Mouse (Mus musculus) lung, postnatal 0 days (tissue): ENCODE data around the gene Stx12. TPM values are rescaled to one million over a fixed set of nuclear protein-coding genes. Genes with fewer than 3 reads are reported as not detected.
A peak's percentile ranks its signal among the peaks of the same experiment; 100 is the strongest.

Experiments
- ATAC-seq: fragments of 200-750 bp; cut with Nextera tagmentation; 2 replicates; pipeline ENCODE4 v1.8.0; 2017; ENCODE audit warnings: moderate library complexity
- DNase-seq: peaks from one replicate; pipeline ENCODE4 v3.0.0-alpha.2; 2016; ENCODE audit warnings: low spot score
- H3K27ac ChIP-seq: fragments of 300-500 bp; sonication (generic); 2 replicates; pipeline ENCODE4 v1.5.1; 2014; ENCODE audit warnings: antibody characterized with exemption, mild to moderate bottlenecking, low read length, mixed read lengths
- H3K27me3 ChIP-seq: fragments of 300-500 bp; sonication (generic); replicated peaks from 2 replicates; pipeline ENCODE4 v1.6.1; 2014; ENCODE audit warnings: low read length, mixed read lengths; ENCODE audit not compliant: insufficient read depth
- H3K36me3 ChIP-seq: fragments of 300-500 bp; sonication (generic); 2 replicates; pipeline ENCODE4 v1.6.1; 2014; ENCODE audit warnings: low read length, mixed read lengths; ENCODE audit not compliant: insufficient read depth
- H3K4me1 ChIP-seq: fragments of 300-500 bp; sonication (generic); 2 replicates; pipeline ENCODE4 v1.6.1; 2014; ENCODE audit warnings: antibody characterized with exemption, low read depth, low read length, mixed read lengths; ENCODE audit not compliant: insufficient read depth
- H3K4me2 ChIP-seq: fragments of 300-500 bp; sonication (generic); replicated peaks from 2 replicates; pipeline ENCODE4 v1.6.1; 2014; ENCODE audit warnings: low read depth, mild to moderate bottlenecking, low read length, moderate library complexity, mixed read lengths
- H3K4me3 ChIP-seq: fragments of 300-500 bp; sonication (generic); 2 replicates; pipeline ENCODE4 v1.5.1; 2014; ENCODE audit warnings: low read depth, low read length
- H3K9ac ChIP-seq: fragments of 300-500 bp; sonication (generic); replicated peaks from 2 replicates; pipeline ENCODE4 v1.6.1; 2014; ENCODE audit warnings: low read depth, mild to moderate bottlenecking
- H3K9me3 ChIP-seq: fragments of 300-500 bp; sonication (generic); 2 replicates; pipeline ENCODE4 v1.6.1; 2016; ENCODE audit warnings: low read length, mixed read lengths
- CTCF ChIP-seq: IDR thresholded peaks from 2 replicates; pipeline ENCODE4 v1.5.1; 2016; ENCODE audit warnings: antibody characterized with exemption, mild to moderate bottlenecking
- EP300 ChIP-seq: IDR thresholded peaks from 2 replicates; pipeline ENCODE4 v1.6.1; 2016; ENCODE audit warnings: antibody characterized with exemption, mild to moderate bottlenecking, control low read depth
- WGBS: fragments of 180-500 bp; shearing (Covaris S2); extraction: QIAGEN DNeasy Blood & Tissue Kit; methylation state at CpG from one replicate; pipeline ENCODE4 v1.1.7; 2014; 5-methylcytosine and 5-hydroxymethylcytosine counted together
- polyA plus RNA-seq: library from polyadenylated mRNA; unstranded; fragments of >200 nt; fragmentation: Nextera tagmentation; extraction: Ambion mirVana; gene quantifications from 2 replicates; pipeline ENCODE4 v1.2.1, GENCODE M21; 2015

Gene Stx12
- polyA plus RNA-seq, 1 experiment from 2014 or later = 85.9 TPM

GRCm38 (mm10) chr4:132842970-132843704, 41.2 kb downstream of the Stx12 start, which contains the start of gene Ppp1r8:
Ppp1r8 (minus strand) TSS chr4:132843169.
- peak; percentile 100 for ATAC-seq

DNA sequence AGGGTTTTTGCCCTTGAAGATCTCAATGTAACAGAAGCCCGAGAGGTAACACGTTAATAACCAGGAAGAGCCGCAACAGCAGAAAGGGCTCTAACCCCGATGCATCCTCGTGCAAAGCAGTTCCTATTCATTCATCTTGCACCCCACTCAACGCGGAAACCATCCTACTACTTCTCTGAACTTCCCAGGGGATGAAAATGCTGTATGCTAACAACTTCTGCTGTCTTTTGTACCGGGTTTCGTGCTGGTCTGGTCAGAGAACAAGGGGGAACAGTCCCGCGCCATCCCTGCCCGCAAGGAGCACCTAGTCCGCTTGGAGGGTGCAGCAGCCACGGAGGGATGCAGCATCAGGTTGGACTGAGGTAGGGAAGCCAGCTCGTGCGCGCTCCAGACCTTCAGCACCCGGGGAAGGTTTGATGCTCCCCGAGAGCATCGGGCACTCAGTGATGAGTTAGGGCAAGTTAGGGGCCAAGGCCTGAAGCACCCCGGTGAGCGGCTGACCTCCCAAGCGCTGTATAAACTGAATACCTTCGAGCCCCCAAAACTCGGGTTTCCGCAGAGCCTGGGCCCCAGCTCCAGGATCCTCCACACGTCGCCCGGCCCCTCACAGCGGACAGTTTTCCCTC, 41.9 kb downstream of the Stx12 start:
- H3K4me1 ChIP-seq = peaks cover 7% of the 10 kb centered on the region; the same call in 1 of the 2 replicates
- no peak for TF ChIP-seq CTCF
- TF ChIP-seq EP300 = no peak
- H3K9ac ChIP-seq = peak overlapping the region; percentile 78
- H3K36me3 ChIP-seq = no peaks in the 10 kb centered on the region; the same call in 1 of the 2 replicates
- peak overlapping the region; percentile 54 for H3K27ac ChIP-seq
- ATAC-seq = peak; percentile 8; the same call in 1 of the 2 replicates
- no peaks in the 10 kb centered on the region for H3K27me3 ChIP-seq
- no peaks in the 10 kb centered on the region for H3K9me3 ChIP-seq
- peak; percentile 16 for DNase-seq
- peak overlapping the region; percentile 65 for H3K4me3 ChIP-seq
- H3K4me2 ChIP-seq = peak overlapping the region; percentile 91
- WGBS = 2% methylated on average over 30 of the region's 30 CpGs

More at GRCm38 (mm10) chr4:132842970-132843704, 41.2 kb downstream of the Stx12 start, which contains the start of gene Ppp1r8:
- WGBS = 2% methylated on average over 40 of the region's 40 CpGs
- H3K9ac ChIP-seq = peak within 1 kb of the TSS; percentile 78
- H3K36me3 ChIP-seq = no peaks in the 10 kb centered on the region; the same call in 1 of the 2 replicates
- TF ChIP-seq EP300 (no peak), CTCF (peak; percentile 68)
- DNase-seq = peak; percentile 97
- H3K9me3 ChIP-seq = no peaks in the 10 kb centered on the region
- no peaks in the 10 kb centered on the region for H3K27me3 ChIP-seq
- peak within 1 kb of the TSS; percentile 54 for H3K27ac ChIP-seq
- peaks cover 7% of the 10 kb centered on the region; the same call in 1 of the 2 replicates for H3K4me1 ChIP-seq
- H3K4me2 ChIP-seq = peak within 1 kb of the TSS; percentile 91
- peak within 1 kb of the TSS; percentile 65 for H3K4me3 ChIP-seq

DNA sequence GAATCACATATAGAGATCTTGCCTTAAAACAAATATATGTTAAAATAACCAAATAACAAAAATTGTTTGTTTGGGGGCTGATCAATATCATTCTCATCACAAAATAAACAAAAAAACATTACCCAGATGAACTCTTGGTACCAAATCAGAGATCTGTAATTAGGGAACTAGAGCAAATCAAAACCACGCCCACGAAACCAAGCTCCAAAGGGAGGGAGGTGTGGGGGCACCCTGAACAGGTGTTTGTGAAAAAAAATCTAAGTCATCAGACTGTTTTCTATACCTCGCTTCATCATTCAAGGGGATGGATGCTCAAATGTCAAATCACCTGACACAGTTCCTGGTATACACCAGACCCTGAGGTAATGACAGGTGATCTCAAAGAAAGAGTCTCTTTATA, 42.8 kb downstream of the Stx12 start:
- peaks cover 7% of the 10 kb centered on the region; the same call in 1 of the 2 replicates for H3K4me1 ChIP-seq
- WGBS = 70% methylated on average over 3 of the region's 3 CpGs
- ATAC-seq = no peak
- H3K27me3 ChIP-seq = no peaks in the 10 kb centered on the region
- no peak overlapping the region for H3K27ac ChIP-seq
- H3K9ac ChIP-seq = no peak overlapping the region
- H3K4me2 ChIP-seq = no peak overlapping the region
- no peaks in the 10 kb centered on the region for H3K9me3 ChIP-seq
- no peak for TF ChIP-seq CTCF
- TF ChIP-seq EP300 = no peak
- H3K36me3 ChIP-seq = no peaks in the 10 kb centered on the region; the same call in 1 of the 2 replicates
- no peak for DNase-seq
- no peak overlapping the region for H3K4me3 ChIP-seq

GRCm38 (mm10) chr4:132823614-132824366, 60.5 kb downstream of the Stx12 start:
- TF ChIP-seq CTCF (peak; percentile 92), EP300 (no peak)
- Histone ChIP-seq H3K27ac (no peak overlapping the region), H3K4me1 (no peaks in the 10 kb centered on the region), H3K9ac (no peak overlapping the region), H3K4me2 (no peak overlapping the region), H3K36me3 (peaks cover 15% of the 10 kb centered on the region; the same call in 1 of the 2 replicates), H3K27me3 (no peaks in the 10 kb centered on the region), H3K4me3 (no peak overlapping the region), H3K9me3 (no peaks in the 10 kb centered on the region)
- 53% methylated on average over 8 of the region's 8 CpGs for WGBS
- ATAC-seq (peak; percentile 70), DNase-seq (peak; percentile 70)

- ATAC-seq = no peak
- TF ChIP-seq EP300 = no peak
- TF ChIP-seq CTCF = no peak
- Histone ChIP-seq H3K4me1 (no peaks in the 10 kb centered on the region), H3K4me2 (no peak overlapping the region), H3K4me3 (no peak overlapping the region), H3K27ac (no peak overlapping the region), H3K9ac (no peak overlapping the region), H3K9me3 (no peaks in the 10 kb centered on the region), H3K36me3 (no peaks in the 10 kb centered on the region), H3K27me3 (no peaks in the 10 kb centered on the region)
- no peak for DNase-seq
- 53% methylated on average over 2 of the region's 2 CpGs for WGBS
Measured at GRCm38 (mm10) chr4:132818442-132818841, 65.9 kb downstream of the Stx12 start.

- H3K27ac ChIP-seq = no peak overlapping the region
- H3K27me3 ChIP-seq = no peaks in the 10 kb centered on the region
- H3K4me1 ChIP-seq = no peaks in the 10 kb centered on the region
- no peak overlapping the region for H3K9ac ChIP-seq
- 46% methylated on average over 2 of the region's 2 CpGs for WGBS
- no peaks in the 10 kb centered on the region for H3K36me3 ChIP-seq
- H3K4me2 ChIP-seq = no peak overlapping the region
- DNase-seq = no peak
- TF ChIP-seq EP300 (no peak), CTCF (no peak)
- H3K9me3 ChIP-seq = no peaks in the 10 kb centered on the region
- H3K4me3 ChIP-seq = no peak overlapping the region
- ATAC-seq = no peak
Measured at GRCm38 (mm10) chr4:132816855-132817254, 67.5 kb downstream of the Stx12 start.
